Mouse (Mus musculus) midbrain, embryonic 11.5 days (tissue): ENCODE measurements around the gene Galnt2. TPM values are rescaled to one million over a fixed set of nuclear protein-coding genes. Genes with fewer than 3 reads are reported as not detected.
A peak's percentile ranks its signal among the peaks of the same experiment; 100 is the strongest.

Experiments
- ATAC-seq: fragments of 200-750 bp; cut with Nextera tagmentation; 2 replicates; pipeline ENCODE4 v1.8.0; 2017; ENCODE audit warnings: moderate TSS enrichment, moderate library complexity; ENCODE audit not compliant: low FRiP score
- DNase-seq: peaks from one replicate; pipeline ENCODE4 v3.0.0; 2015; ENCODE audit warnings: low spot score; ENCODE audit errors: missing footprints
- H3K27ac ChIP-seq: fragments of 300-500 bp; sonication (generic); 2 replicates; pipeline ENCODE4 v1.5.1; 2014; ENCODE audit warnings: low read depth, low read length
- H3K27me3 ChIP-seq: fragments of 300-500 bp; sonication (generic); 2 replicates; pipeline ENCODE4 v1.6.1; 2014; ENCODE audit warnings: mild to moderate bottlenecking, low read length, moderate library complexity, mixed read lengths; ENCODE audit not compliant: control insufficient read depth, insufficient read depth
- H3K36me3 ChIP-seq: fragments of 300-500 bp; sonication (generic); 2 replicates; pipeline ENCODE4 v1.6.1; 2014; ENCODE audit warnings: mild to moderate bottlenecking, low read length, moderate library complexity, mixed read lengths; ENCODE audit not compliant: control insufficient read depth, insufficient read depth
- H3K4me1 ChIP-seq: fragments of 300-500 bp; sonication (generic); 2 replicates; pipeline ENCODE4 v1.6.1; 2014; ENCODE audit warnings: low read length; ENCODE audit not compliant: control insufficient read depth, insufficient read depth
- H3K4me2 ChIP-seq: fragments of 300-500 bp; sonication (generic); 2 replicates; pipeline ENCODE4 v1.6.1; 2014; ENCODE audit warnings: mild to moderate bottlenecking, moderate library complexity
- H3K4me3 ChIP-seq: fragments of 300-500 bp; sonication (generic); 2 replicates; pipeline ENCODE4 v1.5.1; 2014; ENCODE audit warnings: low read depth, low read length
- H3K9ac ChIP-seq: fragments of 300-500 bp; sonication (generic); 2 replicates; pipeline ENCODE4 v1.6.1; 2014; ENCODE audit warnings: low read length
- H3K9me3 ChIP-seq: fragments of 300-500 bp; sonication (generic); 2 replicates; pipeline ENCODE4 v1.6.1; 2016; ENCODE audit warnings: low read length; ENCODE audit not compliant: control insufficient read depth
- WGBS: fragments of 180-500 bp; shearing (Covaris S2); extraction: QIAGEN DNeasy Blood & Tissue Kit; methylation state at CpG from one replicate; pipeline ENCODE4 v1.1.7; 2014; 5-methylcytosine and 5-hydroxymethylcytosine counted together
- polyA plus RNA-seq: library from polyadenylated mRNA; unstranded; fragments of >200 nt; fragmentation: Nextera tagmentation; extraction: Ambion mirVana; gene quantifications from 2 replicates; pipeline ENCODE4 v1.2.1, GENCODE M21; 2014

Gene Galnt2
- polyA plus RNA-seq, 1 experiment from 2014 or later = 76.6 TPM

GRCm38 (mm10) chr8:124316466-124317136, 85.4 kb downstream of the Galnt2 start:
- Histone ChIP-seq H3K27me3 (no peaks in the 10 kb centered on the region), H3K9ac (no peak overlapping the region), H3K36me3 (no peaks in the 10 kb centered on the region), H3K4me2 (no peak overlapping the region), H3K27ac (no peak overlapping the region), H3K4me3 (no peak overlapping the region), H3K9me3 (no peaks in the 10 kb centered on the region), H3K4me1 (peaks cover 12% of the 10 kb centered on the region)
- ATAC-seq (no peak), DNase-seq (no peak)
- WGBS = 59% methylated on average over 12 of the region's 12 CpGs

GRCm38 (mm10) chr8:124317191-124317682, 86.0 kb downstream of the Galnt2 start:
- WGBS = 80% methylated on average over 8 of the region's 8 CpGs
- DNase-seq (no peak), ATAC-seq (no peak)
- no peak overlapping the region for H3K4me3 ChIP-seq
- H3K4me1 ChIP-seq = peaks cover 12% of the 10 kb centered on the region
- H3K36me3 ChIP-seq = no peaks in the 10 kb centered on the region
- no peak overlapping the region for H3K27ac ChIP-seq
- H3K27me3 ChIP-seq = no peaks in the 10 kb centered on the region
- no peaks in the 10 kb centered on the region for H3K9me3 ChIP-seq
- H3K9ac ChIP-seq = no peak overlapping the region
- H3K4me2 ChIP-seq = no peak overlapping the region

- Histone ChIP-seq H3K36me3 (no peaks in the 10 kb centered on the region), H3K4me3 (no peak overlapping the region), H3K27me3 (no peaks in the 10 kb centered on the region), H3K9ac (no peak overlapping the region), H3K4me1 (peaks cover 12% of the 10 kb centered on the region), H3K4me2 (no peak overlapping the region), H3K9me3 (no peaks in the 10 kb centered on the region), H3K27ac (no peak overlapping the region)
- WGBS = 92% methylated on average over 6 of the region's 6 CpGs
- no peak for DNase-seq
- ATAC-seq = no peak
Measured at GRCm38 (mm10) chr8:124317821-124318220, 86.6 kb downstream of the Galnt2 start.

GRCm38 (mm10) chr8:124318612-124319315, 87.6 kb downstream of the Galnt2 start:
- 83% methylated on average over 11 of the region's 11 CpGs for WGBS
- no peaks in the 10 kb centered on the region for H3K9me3 ChIP-seq
- H3K4me3 ChIP-seq = no peak overlapping the region
- H3K27ac ChIP-seq = no peak overlapping the region
- peaks cover 12% of the 10 kb centered on the region for H3K4me1 ChIP-seq
- H3K4me2 ChIP-seq = no peak overlapping the region
- H3K27me3 ChIP-seq = no peaks in the 10 kb centered on the region
- H3K36me3 ChIP-seq = no peaks in the 10 kb centered on the region
- no peak overlapping the region for H3K9ac ChIP-seq
- ATAC-seq (no peak), DNase-seq (no peak)

- 92% methylated on average over 4 of the region's 4 CpGs for WGBS
- no peaks in the 10 kb centered on the region for H3K9me3 ChIP-seq
- peaks cover 10% of the 10 kb centered on the region for H3K4me1 ChIP-seq
- no peak overlapping the region for H3K9ac ChIP-seq
- no peaks in the 10 kb centered on the region for H3K27me3 ChIP-seq
- H3K27ac ChIP-seq = no peak overlapping the region
- no peak overlapping the region for H3K4me2 ChIP-seq
- ATAC-seq (no peak), DNase-seq (no peak)
- H3K36me3 ChIP-seq = no peaks in the 10 kb centered on the region; the same call in 1 of the 2 replicates
- no peak overlapping the region for H3K4me3 ChIP-seq
Measured at GRCm38 (mm10) chr8:124319316-124319652, 88.1 kb downstream of the Galnt2 start.

- H3K4me3 ChIP-seq = no peak overlapping the region
- H3K9me3 ChIP-seq = no peaks in the 10 kb centered on the region
- H3K27ac ChIP-seq = peak overlapping the region; percentile 20; the same call in 1 of the 2 replicates
- DNase-seq (no peak), ATAC-seq (no peak)
- WGBS = 64% methylated on average over 12 of the region's 12 CpGs
- no peaks in the 10 kb centered on the region for H3K4me1 ChIP-seq
- H3K27me3 ChIP-seq = no peaks in the 10 kb centered on the region
- H3K36me3 ChIP-seq = no peaks in the 10 kb centered on the region; the same call in 1 of the 2 replicates
- no peak overlapping the region for H3K4me2 ChIP-seq
- H3K9ac ChIP-seq = no peak overlapping the region
Measured at GRCm38 (mm10) chr8:124321227-124321840, 90.1 kb downstream of the Galnt2 start.

GRCm38 (mm10) chr8:124323356-124323755, 92.2 kb downstream of the Galnt2 start:
- H3K4me1 ChIP-seq = no peaks in the 10 kb centered on the region
- no peak overlapping the region for H3K4me3 ChIP-seq
- peaks cover 4% of the 10 kb centered on the region for H3K36me3 ChIP-seq
- no peak overlapping the region for H3K4me2 ChIP-seq
- 95% methylated on average over 14 of the region's 14 CpGs for WGBS
- DNase-seq = no peak
- ATAC-seq = no peak
- H3K27ac ChIP-seq = no peak overlapping the region
- H3K9ac ChIP-seq = no peak overlapping the region
- no peaks in the 10 kb centered on the region for H3K9me3 ChIP-seq
- no peaks in the 10 kb centered on the region for H3K27me3 ChIP-seq

- Histone ChIP-seq H3K4me2 (no peak overlapping the region), H3K36me3 (peaks cover 10% of the 10 kb centered on the region), H3K27ac (no peak overlapping the region), H3K4me1 (peaks cover 7% of the 10 kb centered on the region; the same call in 1 of the 2 replicates), H3K27me3 (no peaks in the 10 kb centered on the region), H3K4me3 (no peak overlapping the region), H3K9me3 (no peaks in the 10 kb centered on the region), H3K9ac (no peak overlapping the region)
- ATAC-seq = no peak
- DNase-seq = no peak
- WGBS = 92% methylated on average over 7 of the region's 7 CpGs
Measured at GRCm38 (mm10) chr8:124328259-124328658, 97.1 kb downstream of the Galnt2 start.

GRCm38 (mm10) chr8:124329690-124330089, 98.5 kb downstream of the Galnt2 start:
- ATAC-seq = peak; percentile 63
- Histone ChIP-seq H3K27me3 (no peaks in the 10 kb centered on the region), H3K9ac (no peak overlapping the region), H3K4me1 (peaks cover 7% of the 10 kb centered on the region; the same call in 1 of the 2 replicates), H3K4me2 (no peak overlapping the region), H3K36me3 (peaks cover 13% of the 10 kb centered on the region; the same call in 1 of the 2 replicates), H3K9me3 (no peaks in the 10 kb centered on the region), H3K27ac (no peak overlapping the region), H3K4me3 (no peak overlapping the region)
- 63% methylated on average over 10 of the region's 10 CpGs for WGBS
- DNase-seq = no peak
